11 mouse cellular contexts compared by ENCODE assay signal in genomic region chr3:89835362-89835761, GRCm38 (mm10). TPM values are rescaled to one million over a fixed set of nuclear protein-coding genes. Genes with fewer than 3 reads are reported as not detected.
DNase-seq lines count a peak whose midpoint lies in the region; ATAC-seq lines count a peak whose summit lies in the region.
"Had no signal": no experiment of that assay in that cellular context is flagged by ENCODE, and none has a peak within 500 bp of the region (broad histone marks: within the 10 kb centered on the region; RNA-seq: fewer than 3 reads in every experiment).

No protein-coding gene starts in this region.

- no peak overlapping the region for H3K27ac ChIP-seq in hindbrain, embryonic 13.5 days
- H3K27ac ChIP-seq: embryonic facial prominence, embryonic 15.5 days; limb, embryonic 13.5 days had no signal

- ATAC-seq in granulocyte monocyte progenitor cell, adult 5-6 weeks (replicated peaks; ENCODE audit: poor library complexity, severe bottlenecking): peak; percentile 37; the same call in 1 of the 2 replicates
- no peak for ATAC-seq in hindbrain, embryonic 13.5 days (ENCODE audit: low FRiP score)

- peaks cover 12% of the 10 kb centered on the region for H3K4me1 ChIP-seq in hindbrain, embryonic 13.5 days (replicated peaks)

- no peaks in the 10 kb centered on the region for H3K36me3 ChIP-seq in hindbrain, embryonic 13.5 days
- H3K36me3 ChIP-seq: embryonic facial prominence, embryonic 15.5 days; limb, embryonic 13.5 days had no signal

- peaks cover 47% of the 10 kb centered on the region for H3K27me3 ChIP-seq in hindbrain, embryonic 13.5 days

- no peak overlapping the region for H3K4me3 ChIP-seq in hindbrain, embryonic 13.5 days
- H3K4me3 ChIP-seq: embryonic facial prominence, embryonic 15.5 days; limb, embryonic 13.5 days had no signal

- no peak overlapping the region for H3K4me2 ChIP-seq in hindbrain, embryonic 13.5 days
- H3K4me2 ChIP-seq: embryonic facial prominence, embryonic 15.5 days; limb, embryonic 13.5 days had no signal

- H3K9me3 ChIP-seq in hindbrain, embryonic 13.5 days: no peaks in the 10 kb centered on the region
- H3K9me3 ChIP-seq: embryonic facial prominence, embryonic 15.5 days; limb, embryonic 13.5 days had no signal

- no peak overlapping the region for H3K9ac ChIP-seq in hindbrain, embryonic 13.5 days
- H3K9ac ChIP-seq: embryonic facial prominence, embryonic 15.5 days; limb, embryonic 13.5 days had no signal

- DNase-seq in 416B (ENCODE audit: low read depth): peak; percentile 88
- peak; percentile 54 to 68 for DNase-seq in kidney, adult 8-10 months
- DNase-seq in lung, adult 18-20 months: peak; percentile 68 to 78
- DNase-seq in left cerebral cortex, adult 11 months (ENCODE audit: low spot score): no peak
- no peak for DNase-seq in urinary bladder, postnatal 25 days (ENCODE audit: low spot score)
- DNase-seq in gastrocnemius, adult 8-10 months (ENCODE audit: low spot score in 2 of 2): no peak
- DNase-seq: thymus, adult 2 months had no signal

- 60% methylated on average over 8 of the region's 8 CpGs for WGBS in hindbrain, embryonic 13.5 days

RNA-seq across cellular contexts. Expression of gene She, which starts 4.2 kb away (rescaled TPM):
- not detected in 2 replicates for total RNA-seq in granulocyte monocyte progenitor cell, adult 5-6 weeks (2014; fragmentation: Nextera tagmentation)
- total RNA-seq in granulocyte monocyte progenitor cell, adult 5-6 weeks (2017): not detected in 2 replicates
- polyA plus RNA-seq in hindbrain, embryonic 13.5 days (2015; fragmentation: Nextera tagmentation; extraction: Ambion mirVana): 1.7 and 2.1 TPM in 2 replicates
- total RNA-seq in gastrocnemius, adult 8-10 months (2022): 1 to 10 TPM; 2.8 to 3.8 (median 3.3) TPM

Comparison
In these comparisons a context has a peak if more than half of its experiments do, and no peak if none do; other contexts are left out.
1. DNase-seq: peak in 416B (single experiment), kidney, adult 8-10 months (2 of 2) and lung, adult 18-20 months (2 of 2); none in left cerebral cortex, adult 11 months (single experiment), urinary bladder, postnatal 25 days (single experiment) and gastrocnemius, adult 8-10 months (0 of 2).